Mouse (Mus musculus) lung, postnatal 4 days (tissue): ENCODE measurements around the gene Slc12a5.
A peak's percentile ranks its signal among the peaks of the same experiment; 100 is the strongest.

ENCODE experiments used
- DNase-seq, 2 experiments: peaks; one replicate each; pipeline ENCODE4 v3.0.0; 2021

Slc12a5 gene

GRCm38 (mm10) chr2:164960716-164961441 lies at the start of gene Slc12a5:
TSS of gene Slc12a5 (plus strand) at chr2:164960802.
- DNase-seq, result peak; percentile 60 to 68

GRCm38 (mm10) chr2:164911086-164912048 lies 49.2 kb upstream of the Slc12a5 start, which contains the start of gene Zfp335:
TSS of gene Zfp335 (minus strand) at chr2:164911757.
- peak; percentile 95 to 97 for DNase-seq

GRCm38 (mm10) chr2:164912151-164912550 lies 48.5 kb upstream of the Slc12a5 start:
- DNase-seq, result peak in 1 of 2 experiments; percentile 59

- DNase-seq, result no peak
These were observed 47.7 kb upstream of the Slc12a5 start for GRCm38 (mm10) chr2:164912749-164913427.

- peak; percentile 73 to 74 for DNase-seq
These were observed 47.2 kb upstream of the Slc12a5 start for GRCm38 (mm10) chr2:164913428-164913786.

GRCm38 (mm10) chr2:164916820-164917219 lies 43.8 kb upstream of the Slc12a5 start:
- no peak for DNase-seq

GRCm38 (mm10) chr2:164917371-164917770 lies 43.2 kb upstream of the Slc12a5 start:
- DNase-seq, result no peak

GRCm38 (mm10) chr2:164918325-164918724 lies 42.3 kb upstream of the Slc12a5 start:
- DNase-seq, result no peak

- DNase-seq, result no peak
These were observed 38.6 kb upstream of the Slc12a5 start for GRCm38 (mm10) chr2:164921984-164922383.

GRCm38 (mm10) chr2:164923291-164923690 lies 37.3 kb upstream of the Slc12a5 start:
- DNase-seq, result no peak

GRCm38 (mm10) chr2:164924100-164924857 lies 36.3 kb upstream of the Slc12a5 start:
- DNase-seq, result peak; percentile 86 to 92

GRCm38 (mm10) chr2:164930706-164931581 lies 29.7 kb upstream of the Slc12a5 start:
- peak in 1 of 2 experiments; percentile 59 for DNase-seq

- no peak for DNase-seq
These were observed 27.1 kb upstream of the Slc12a5 start for GRCm38 (mm10) chr2:164933534-164933933.

- DNase-seq, result peak in 1 of 2 experiments; percentile 34
These were observed 24.6 kb upstream of the Slc12a5 start for GRCm38 (mm10) chr2:164935991-164936390.

GRCm38 (mm10) chr2:164938146-164939091 lies 22.2 kb upstream of the Slc12a5 start:
- peak; percentile 34 to 56 for DNase-seq

GRCm38 (mm10) chr2:164939106-164939505 lies 21.5 kb upstream of the Slc12a5 start:
- DNase-seq, result no peak

GRCm38 (mm10) chr2:164940140-164940830 lies 20.3 kb upstream of the Slc12a5 start, which contains the start of gene Mmp9:
TSS of gene Mmp9 (plus strand) at chr2:164940780.
- DNase-seq, result no peak

GRCm38 (mm10) chr2:164942692-164943290 lies 17.8 kb upstream of the Slc12a5 start:
- peak; percentile 39 to 42 for DNase-seq

- no peak for DNase-seq
These were observed 13.1 kb upstream of the Slc12a5 start for GRCm38 (mm10) chr2:164947506-164947905.
